Comparison of ENCODE assay signal across 14 mouse cellular contexts in the genomic region with DNA sequence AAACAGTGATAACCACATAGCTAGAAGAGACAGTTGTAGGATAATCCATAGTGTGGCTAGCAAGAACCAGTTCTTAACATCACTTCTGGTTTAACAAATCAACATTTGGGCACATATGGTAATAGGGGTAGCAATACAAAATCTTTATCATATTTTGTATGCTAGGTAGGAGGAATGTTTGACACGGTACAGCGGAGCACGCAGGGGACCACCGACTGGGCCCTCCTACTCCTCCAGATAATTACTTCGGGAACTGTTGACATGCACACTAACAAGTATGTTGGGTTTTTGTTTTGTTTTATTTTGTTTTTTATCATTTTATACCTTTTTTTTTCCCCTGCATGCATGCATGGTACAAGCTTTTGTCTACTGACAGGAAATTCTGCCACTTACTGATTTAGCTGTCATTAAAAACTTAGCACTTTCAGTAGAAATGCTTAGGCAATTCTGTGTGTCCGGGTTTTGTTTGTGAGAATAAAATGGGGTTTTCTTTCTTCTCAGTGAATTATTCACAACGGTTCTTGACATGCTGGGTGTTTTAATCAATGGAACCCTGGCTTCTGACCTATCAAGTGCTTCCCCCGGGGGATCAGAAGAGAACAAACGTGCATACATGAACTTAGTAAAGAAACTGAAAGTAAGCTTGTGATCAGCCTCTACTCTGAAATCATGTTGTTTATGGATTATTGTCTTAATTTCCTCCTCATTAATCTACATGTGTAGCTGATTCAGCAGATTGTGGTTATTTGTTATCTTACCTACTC. TPM values are rescaled to one million over a fixed set of nuclear protein-coding genes. Genes with fewer than 3 reads are reported as not detected.
DNase-seq lines count a peak whose midpoint lies in the region; ATAC-seq and TF ChIP-seq lines count a peak whose summit lies in the region.
"Had no signal": no experiment of that assay in that cellular context is flagged by ENCODE, and none has a peak within 500 bp of the region (broad histone marks: within the 10 kb centered on the region; RNA-seq: fewer than 3 reads in every experiment).

No protein-coding gene starts in this region.

- H3K4me1 ChIP-seq in forebrain, embryonic 15.5 days = peaks cover 11% of the 10 kb centered on the region; the same call in 1 of the 2 replicates
- H3K4me1 ChIP-seq: heart, embryonic 15.5 days; liver, embryonic 13.5 days had no signal

- no peaks in the 10 kb centered on the region for H3K9me3 ChIP-seq in forebrain, embryonic 15.5 days
- H3K9me3 ChIP-seq: heart, embryonic 15.5 days; liver, embryonic 13.5 days had no signal

- no peak overlapping the region for H3K9ac ChIP-seq in forebrain, embryonic 15.5 days (replicated peaks)
- H3K9ac ChIP-seq: heart, embryonic 15.5 days; liver, embryonic 13.5 days had no signal

- H3K4me2 ChIP-seq in forebrain, embryonic 15.5 days (replicated peaks) = no peak overlapping the region
- H3K4me2 ChIP-seq: heart, embryonic 15.5 days; liver, embryonic 13.5 days had no signal

- peak overlapping the region; percentile 4; the same call in 1 of the 2 replicates for H3K27ac ChIP-seq in left cerebral cortex, adult 2 months
- no peak overlapping the region for H3K27ac ChIP-seq in forebrain, embryonic 15.5 days (replicated peaks)
- H3K27ac ChIP-seq: heart, embryonic 15.5 days; liver, embryonic 13.5 days had no signal

- H3K36me3 ChIP-seq in forebrain, embryonic 15.5 days = no peaks in the 10 kb centered on the region
- H3K36me3 ChIP-seq: heart, embryonic 15.5 days; liver, embryonic 13.5 days had no signal

- intact Hi-C loops in left cerebral cortex, adult 2 months (cut with DNase I) = no loop called here
- intact Hi-C loops in left cerebral cortex, postnatal 10 days (cut with DNase I) = no loop called here

- ATAC-seq in forebrain, embryonic 15.5 days (replicated peaks) = peak; percentile 58; the same call in 1 of the 2 replicates
- ATAC-seq: intestine, postnatal 0 days had no signal

- H3K4me3 ChIP-seq in left cerebral cortex, adult 2 months = no peak overlapping the region
- no peak overlapping the region for H3K4me3 ChIP-seq in forebrain, embryonic 15.5 days
- H3K4me3 ChIP-seq: heart, embryonic 15.5 days; liver, embryonic 13.5 days had no signal

- TF ChIP-seq CTCF in left cerebral cortex, adult 2 months (IDR thresholded peaks at IDR 0.05) = no peak

- H3K27me3 ChIP-seq in forebrain, embryonic 15.5 days = no peaks in the 10 kb centered on the region
- H3K27me3 ChIP-seq: heart, embryonic 15.5 days; liver, embryonic 13.5 days had no signal

- DNase-seq in left cerebral cortex, adult 2 months (ENCODE audit: extremely low spot score in 1 of 2, low spot score in 2 of 2) = no peak
- DNase-seq in left cerebral cortex, postnatal 10 days (ENCODE audit: extremely low spot score in 1 of 2, low spot score in 2 of 2) = no peak
- DNase-seq in thymus, postnatal 14 days = peak; percentile 37
- DNase-seq in thymus, adult 18-20 months = no peak
- no peak for DNase-seq in cerebellum, adult 11-12 months
- DNase-seq in heart, postnatal 4 days = no peak
- DNase-seq: adrenal gland, adult 2 months; gastrocnemius, postnatal 14 days; kidney, postnatal 36 days; liver, embryonic 13.5 days had no signal

- WGBS in forebrain, embryonic 15.5 days = 16% methylated on average over 9 of the region's 9 CpGs

RNA-seq across cellular contexts. Expression of a gene that starts 0.8 kb away (rescaled TPM):
- 10 to 100 TPM; 34.1 to 35.0 TPM for total RNA-seq in left cerebral cortex, adult 2 months (2021)
- total RNA-seq in left cerebral cortex, postnatal 10 days (2021) = 10 to 100 TPM; 58.1 to 64.3 TPM
- 8.0 and 10.6 TPM in 2 replicates for polyA plus RNA-seq in forebrain, embryonic 15.5 days (2015; fragmentation: Nextera tagmentation; extraction: Ambion mirVana)
- 1 to 10 TPM; 1.7 to 2.4 TPM for total RNA-seq in heart, postnatal 4 days (2021)
- total RNA-seq: MEL had no signal

RNA-seq across cellular contexts. Expression of a gene that starts 51.2 kb away (rescaled TPM):
- 1 to 10 TPM; 5.6 to 8.7 TPM for total RNA-seq in left cerebral cortex, adult 2 months (2021)
- total RNA-seq in left cerebral cortex, postnatal 10 days (2021) = 10 to 100 TPM; 10.7 to 12.7 TPM
- polyA plus RNA-seq in forebrain, embryonic 15.5 days (2015; fragmentation: Nextera tagmentation; extraction: Ambion mirVana) = 1.5 and 1.7 TPM in 2 replicates
- under 1 TPM; 0.29 to 0.57 TPM for total RNA-seq in heart, postnatal 4 days (2021)
- total RNA-seq: MEL had no signal

Comparison
In these comparisons a context has a peak if more than half of its experiments do, and no peak if none do; other contexts are left out.
1. RNA of a gene that starts 0.8 kb away (total RNA-seq): 58.1 to 64.3 TPM in left cerebral cortex, postnatal 10 days and 34.1 to 35.0 TPM in left cerebral cortex, adult 2 months; 1.7 to 2.4 TPM in heart, postnatal 4 days; every median in the first group is over 10 times any median in the second.
2. RNA of a gene that starts 51.2 kb away (total RNA-seq): 10.7 to 12.7 TPM in left cerebral cortex, postnatal 10 days and 5.6 to 8.7 TPM in left cerebral cortex, adult 2 months; 0.29 to 0.57 TPM in heart, postnatal 4 days; every median in the first group is over 4 times any median in the second.